Mouse (Mus musculus) adrenal gland, postnatal 36 days (tissue): ENCODE results near the gene Sulf2. TPM values are rescaled to one million over a fixed set of nuclear protein-coding genes. Genes with fewer than 3 reads are reported as not detected.

Experiments used
- DNase-seq, 2 experiments: peaks; one replicate each; pipeline ENCODE4 v3.0.0; 2021; ENCODE audit warnings: mixed read lengths in 1 of 2
- total RNA-seq, 2 experiments: library from RNA; stranded (reverse); gene quantifications; 2 replicates each; pipeline ENCODE4 v1.2.3; 2021

Sulf2 gene
- total RNA-seq, 2 experiments from 2014 or later, result 51.6 to 117 TPM

DNA sequence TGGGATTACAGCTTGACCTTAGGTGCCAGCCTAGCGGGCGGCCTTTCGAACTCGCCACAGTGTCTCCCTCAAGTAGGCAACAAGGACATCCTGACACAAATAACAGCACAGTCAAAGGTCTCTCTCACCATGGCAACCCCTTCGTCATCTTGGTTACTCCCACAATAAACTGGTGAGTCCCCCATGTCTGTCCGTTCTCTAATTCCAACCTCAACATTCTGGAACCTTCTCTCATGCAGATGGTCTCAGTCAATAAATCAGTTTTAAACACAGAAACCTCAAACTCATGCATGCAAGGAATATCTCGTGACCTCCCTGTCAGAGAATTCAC lies 39.2 kb downstream of the Sulf2 start:
- DNase-seq, result no peak

DNA sequence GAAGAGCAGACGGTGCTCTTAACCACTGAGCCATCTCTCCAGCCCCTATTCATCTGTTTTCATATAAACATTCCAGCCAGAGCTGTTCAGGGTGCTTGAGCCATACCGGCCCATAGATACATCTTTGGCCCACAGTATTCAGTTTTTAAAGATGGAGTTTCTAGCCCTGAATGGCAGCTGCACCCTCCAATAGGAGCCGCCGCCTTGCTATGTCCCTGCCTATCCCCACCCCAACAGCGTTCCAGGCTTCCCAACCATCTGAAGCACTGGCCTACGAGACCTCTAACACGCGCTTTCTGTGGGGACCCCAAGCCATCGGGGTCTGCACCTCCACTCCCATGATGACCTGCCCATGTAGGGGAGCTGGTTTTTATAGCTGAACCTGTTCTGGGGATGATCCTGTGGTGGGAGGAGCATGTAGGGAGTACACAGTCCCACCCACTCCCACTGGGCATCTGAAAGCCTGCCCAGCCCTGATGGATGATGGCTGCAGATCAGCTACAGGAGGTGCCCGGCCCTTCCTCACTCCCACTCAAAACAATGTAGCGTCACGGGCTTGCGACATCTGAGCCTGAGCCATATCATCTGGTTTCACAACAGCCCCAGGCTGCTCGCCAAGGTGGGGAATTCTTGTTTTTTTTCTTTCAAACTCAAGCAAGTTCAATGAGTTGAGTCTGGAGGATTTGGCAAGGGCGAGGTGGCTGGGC lies 39.7 kb downstream of the Sulf2 start:
- peak; percentile 83 to 90 for DNase-seq

DNA sequence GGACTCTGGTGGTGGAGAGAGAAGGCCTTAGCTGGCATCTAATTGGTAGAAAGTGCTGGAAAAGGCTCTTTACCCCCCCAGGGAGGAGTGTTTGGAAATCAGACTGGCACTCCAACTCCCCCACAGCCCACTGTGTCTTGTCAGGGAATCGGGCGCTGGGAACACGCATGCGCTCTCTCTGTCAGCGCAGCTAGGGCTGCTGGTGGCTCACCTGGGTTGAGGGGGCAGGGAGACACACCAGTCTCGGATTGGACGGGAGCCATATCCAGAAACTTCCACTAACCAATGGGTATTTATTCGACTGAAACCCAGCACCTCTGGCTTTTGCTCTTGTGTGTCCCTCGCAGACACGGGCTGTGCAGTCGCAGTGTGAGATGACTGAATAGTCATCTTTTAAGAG lies 42.5 kb downstream of the Sulf2 start:
- DNase-seq, result no peak

DNA sequence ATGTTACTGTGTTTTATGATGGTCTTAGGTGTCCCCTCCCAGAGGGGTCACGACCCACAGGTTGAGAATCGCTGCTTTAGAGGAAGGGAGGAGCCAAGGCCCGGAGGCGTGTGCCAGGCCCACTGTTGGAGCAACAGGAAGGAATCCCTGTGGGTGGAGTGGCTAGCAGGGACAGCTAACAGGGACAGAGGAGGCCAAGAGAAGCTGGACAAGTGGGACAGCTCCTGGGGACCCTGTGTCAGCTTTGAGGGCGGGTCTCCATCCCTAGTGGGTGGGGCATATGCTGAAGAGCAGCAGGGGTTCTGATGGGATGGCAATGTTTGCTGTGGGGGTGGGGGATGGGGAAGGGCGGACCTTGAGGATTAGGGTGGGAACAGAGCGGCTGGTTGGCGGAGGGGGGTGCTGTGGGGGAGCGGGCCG lies 43.6 kb downstream of the Sulf2 start:
- DNase-seq, result no peak

- DNase-seq, result no peak
Measured at GRCm38 (mm10) chr2:166111238-166111637, 44.2 kb downstream of the Sulf2 start.

DNA sequence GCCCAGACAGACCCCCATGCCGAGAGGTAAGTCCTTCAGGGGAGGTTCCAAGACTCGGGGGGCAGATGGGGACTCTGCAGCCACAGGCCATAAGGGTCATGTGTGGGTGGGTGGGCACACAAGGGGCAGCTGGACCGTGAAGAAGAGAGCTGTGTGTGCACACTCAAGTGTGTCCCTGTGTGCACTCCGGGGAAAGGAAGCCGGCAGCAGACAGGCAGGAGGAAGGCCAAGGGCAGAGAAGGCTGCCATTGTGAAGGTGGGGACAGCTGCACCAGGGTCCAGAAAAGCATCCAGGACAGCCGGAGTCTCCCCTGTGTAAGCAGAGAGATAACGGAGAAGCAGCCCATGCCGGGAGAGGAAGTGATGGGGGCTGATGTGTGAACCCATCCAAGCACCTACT lies 44.7 kb downstream of the Sulf2 start:
- no peak for DNase-seq

DNA sequence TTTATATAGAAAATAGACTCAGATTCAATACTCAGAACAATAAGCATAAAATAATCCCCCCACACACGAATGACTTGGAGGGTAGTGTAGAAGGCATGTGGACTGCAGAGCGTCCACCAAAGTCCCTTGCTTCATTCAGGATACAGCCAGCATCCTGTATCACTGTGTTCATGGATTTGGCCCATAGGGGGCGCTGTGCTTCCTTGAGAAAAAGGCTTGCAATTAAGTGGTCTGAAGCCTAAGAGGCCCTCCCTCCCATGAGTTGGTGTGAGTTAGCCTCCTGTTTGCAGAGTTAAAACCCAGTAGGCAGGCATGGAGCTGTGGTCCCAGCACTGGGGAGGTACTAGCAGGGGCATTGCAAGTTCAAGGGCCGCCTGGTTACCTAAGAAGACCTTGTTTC lies 47.1 kb downstream of the Sulf2 start:
- peak; percentile 88 to 91 for DNase-seq

DNA sequence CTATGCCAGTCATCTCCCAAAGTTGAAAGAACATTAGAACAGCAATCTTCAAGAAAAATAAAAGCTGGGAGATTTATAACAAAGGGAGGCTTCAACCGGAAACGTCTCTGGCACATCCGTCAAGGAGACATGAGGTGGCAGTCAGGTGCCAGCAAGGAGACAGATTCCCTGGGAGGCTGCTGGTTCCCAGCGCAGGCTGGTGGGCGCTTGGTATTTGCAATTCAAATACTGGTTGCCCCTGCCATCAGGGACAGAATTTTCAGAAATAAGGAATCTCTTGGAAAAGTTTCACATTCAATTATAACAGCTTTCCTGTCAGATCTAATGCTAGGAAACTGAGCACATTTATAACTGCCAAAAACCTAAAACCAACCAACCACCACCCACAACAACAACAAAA lies 47.6 kb downstream of the Sulf2 start:
- no peak for DNase-seq

GRCm38 (mm10) chr2:166106631-166107030 lies 48.8 kb downstream of the Sulf2 start:
- no peak for DNase-seq

GRCm38 (mm10) chr2:166105911-166106310 lies 49.6 kb downstream of the Sulf2 start:
- no peak for DNase-seq

DNA sequence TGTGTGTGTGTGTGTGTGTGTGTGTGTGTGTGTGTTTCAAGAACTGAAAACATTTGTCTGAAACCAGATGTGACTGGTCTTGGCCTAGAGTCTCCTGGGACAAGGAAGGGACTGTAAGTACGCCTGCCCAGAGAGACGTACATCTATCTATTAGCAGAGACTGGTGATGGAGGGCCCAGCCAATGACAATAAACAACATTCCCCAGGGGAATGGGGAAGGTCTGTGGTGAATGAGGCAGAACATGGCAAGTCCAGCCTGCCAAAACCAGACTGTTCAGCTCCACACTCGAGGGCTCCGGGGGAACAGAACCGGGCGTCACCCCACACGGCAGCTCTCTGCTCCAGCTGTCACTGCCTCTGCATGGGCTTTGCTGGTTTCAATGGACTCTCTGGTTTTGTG lies 52.6 kb downstream of the Sulf2 start:
- DNase-seq, result no peak

DNA sequence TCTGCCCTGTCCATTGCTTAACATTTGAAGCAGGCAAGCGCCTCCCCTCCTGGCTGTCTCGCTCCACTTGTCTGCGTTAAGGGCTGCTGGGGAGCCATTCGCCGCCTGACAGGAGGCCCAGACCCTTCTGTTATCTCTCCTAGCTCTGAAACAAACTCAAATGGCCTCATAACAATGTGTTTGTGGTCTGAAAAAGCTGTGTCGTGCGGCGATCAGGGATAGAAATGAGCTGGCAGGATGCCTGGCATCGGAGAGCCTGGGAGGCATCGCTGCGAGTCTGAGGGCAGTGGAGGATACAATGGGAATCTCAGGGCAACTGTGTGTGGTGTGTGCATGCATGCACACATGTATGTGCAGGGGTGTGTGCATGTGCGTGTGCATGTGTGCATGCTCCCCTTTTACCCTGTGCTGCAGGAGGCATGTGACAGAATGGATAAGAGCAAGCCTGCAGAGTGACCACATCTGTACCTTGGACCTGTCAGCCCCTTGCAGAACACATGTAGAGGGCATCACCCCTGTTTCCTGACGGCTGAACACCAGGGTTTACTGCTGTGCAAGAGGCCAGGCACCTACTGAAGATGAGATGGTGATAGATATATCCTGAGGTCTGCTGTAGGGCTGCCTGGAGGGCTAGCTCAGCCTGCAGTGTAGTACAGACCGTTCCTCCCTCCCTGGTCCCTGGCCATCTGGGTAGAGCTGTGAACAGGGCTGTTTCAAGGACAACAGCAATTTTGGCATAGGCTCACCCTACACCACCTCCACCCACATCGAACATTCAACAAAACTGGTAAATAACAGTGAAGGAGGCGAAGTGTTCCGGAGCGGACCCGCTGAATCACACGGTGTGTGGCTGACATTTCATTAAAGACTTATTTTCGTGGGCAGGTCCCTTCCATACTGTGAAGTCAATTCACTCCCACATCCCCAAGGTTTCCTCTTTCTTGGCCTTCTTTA lies 54.9 kb downstream of the Sulf2 start:
- DNase-seq, result no peak

DNA sequence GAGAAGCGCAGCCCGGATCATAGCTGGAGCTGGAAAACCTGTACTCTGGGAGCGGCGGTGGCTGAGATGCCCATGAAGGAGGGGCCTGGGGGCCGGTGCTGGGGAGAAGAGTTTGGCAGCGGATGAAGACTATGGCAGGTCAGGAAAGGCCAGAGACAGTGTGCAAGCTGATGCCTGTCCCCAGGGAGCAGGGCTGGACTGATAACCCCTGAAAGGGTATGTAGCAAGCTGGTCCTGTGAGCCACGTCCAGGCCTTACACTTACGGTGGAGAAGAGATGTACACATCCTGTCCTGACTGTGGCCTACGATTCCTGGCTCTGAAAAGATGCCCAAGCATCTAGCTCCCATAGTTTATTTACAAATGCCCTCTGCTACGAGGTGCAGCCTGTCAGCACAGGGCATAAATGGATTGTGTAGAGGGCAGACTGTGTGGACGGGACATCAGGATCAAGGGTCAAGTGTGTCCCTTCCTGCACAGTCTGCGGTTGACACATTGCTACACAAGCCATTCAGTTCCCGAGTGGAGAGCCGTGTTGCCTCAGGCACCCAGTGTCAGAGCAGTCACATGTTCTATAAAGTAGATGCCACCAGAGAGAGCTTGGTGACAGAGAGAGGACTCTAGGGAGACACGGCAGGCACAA lies 57.0 kb downstream of the Sulf2 start:
- no peak for DNase-seq

- DNase-seq, result peak; percentile 38 to 60
Measured at GRCm38 (mm10) chr2:166097443-166098291, 57.8 kb downstream of the Sulf2 start.

GRCm38 (mm10) chr2:166096834-166097233 lies 58.6 kb downstream of the Sulf2 start:
- no peak for DNase-seq

GRCm38 (mm10) chr2:166096300-166096699 lies 59.2 kb downstream of the Sulf2 start:
- DNase-seq, result peak in 1 of 2 experiments; percentile 11

GRCm38 (mm10) chr2:166092412-166092811 lies 63.1 kb downstream of the Sulf2 start:
- no peak for DNase-seq

DNA sequence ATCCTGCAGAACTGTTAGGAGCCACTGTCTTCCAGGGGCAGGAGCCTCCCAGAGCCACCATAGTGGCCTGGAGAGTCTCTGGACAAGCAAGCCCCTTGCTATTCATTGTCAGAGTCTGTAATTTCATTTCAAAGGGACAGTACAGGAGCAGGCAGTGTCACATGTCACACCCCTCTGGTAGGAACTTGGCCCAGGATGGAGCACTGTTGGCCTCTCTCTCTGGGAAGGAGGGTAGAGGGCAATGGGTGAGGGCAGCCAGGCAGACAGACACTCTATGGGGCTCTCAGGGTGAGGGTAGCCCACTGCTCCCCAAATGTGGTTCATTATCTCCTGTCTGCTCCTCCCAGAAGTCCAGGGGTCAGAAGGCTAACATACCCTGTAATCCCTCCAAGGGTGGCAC lies 63.9 kb downstream of the Sulf2 start:
- DNase-seq, result no peak

GRCm38 (mm10) chr2:166090131-166090581 lies 65.3 kb downstream of the Sulf2 start:
- DNase-seq, result peak in 1 of 2 experiments; percentile 11

- no peak for DNase-seq
Measured at GRCm38 (mm10) chr2:166088991-166089390, 66.5 kb downstream of the Sulf2 start.

DNA sequence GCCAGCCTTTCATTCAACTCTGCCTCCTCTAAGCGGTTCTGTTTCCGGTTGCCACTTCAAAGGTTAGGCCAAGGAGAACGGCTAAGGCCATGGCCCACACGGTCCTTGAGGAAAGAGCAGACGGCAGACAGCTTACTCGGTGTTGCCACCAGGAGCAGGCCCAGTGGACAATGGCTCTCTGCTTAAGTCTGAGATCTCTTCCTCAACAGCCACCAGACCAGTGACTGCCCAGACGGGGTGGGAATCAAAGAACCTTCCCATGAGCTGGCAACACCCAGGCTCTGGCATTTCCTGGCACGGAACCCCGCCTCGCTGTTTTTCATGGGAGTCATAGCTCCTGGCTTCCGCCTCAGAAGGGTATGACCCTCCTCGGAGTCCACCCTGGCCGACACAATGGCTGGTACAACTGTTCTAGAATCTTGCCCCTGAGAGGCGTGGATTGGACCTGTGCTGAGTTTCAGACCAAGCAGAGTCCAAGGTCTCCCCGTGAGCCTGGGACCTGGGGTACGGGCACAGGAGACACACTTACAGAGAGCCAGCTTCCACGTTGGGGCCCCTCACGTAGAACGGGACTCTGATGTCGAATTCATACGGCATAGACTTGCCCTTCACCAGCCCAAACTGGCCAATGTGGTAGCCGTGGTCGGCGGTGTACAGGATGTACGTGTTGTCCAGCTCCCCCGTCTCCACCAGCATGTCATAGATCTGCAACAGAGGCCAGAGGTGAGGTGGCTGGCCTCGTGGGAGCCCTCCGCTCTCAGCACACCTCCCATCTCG lies 68.8 kb downstream of the Sulf2 start:
- DNase-seq, result peak; percentile 59 to 66
